Mouse (Mus musculus): ENCODE measurements at regions not wholly inside any gene's neighbourhood (a gene's known extent, or its start where the extent isn't known, plus 50 kb on each side); places are given as distances from the start of the nearest gene placed in this dataset.

GRCm38 (mm10) chr9:115660371-115660770 is 248.9 kb upstream of the Gadl1 start:
- H3K27me3 ChIP-seq (ENCODE audit: control insufficient read depth, insufficient read depth, low read length): no peaks in the 10 kb centered on the region
- H3K27ac ChIP-seq (replicated peaks): no peak overlapping the region
- H3K36me3 ChIP-seq (ENCODE audit: control insufficient read depth, insufficient read depth, low read length): no peaks in the 10 kb centered on the region
- no peaks in the 10 kb centered on the region for H3K9me3 ChIP-seq (ENCODE audit: control insufficient read depth, low read length)
- ATAC-seq (ENCODE audit: low FRiP score, low TSS enrichment) (no peak), DNase-seq (ENCODE audit: low spot score) (no peak)
- no peak for TF ChIP-seq CTCF (IDR thresholded peaks at IDR 0.05; ENCODE audit: low read depth)
- no peak for TF ChIP-seq EP300 (optimal IDR thresholded peaks at IDR 0.05)
- H3K4me1 ChIP-seq (replicated peaks; ENCODE audit: control insufficient read depth, insufficient read depth): no peaks in the 10 kb centered on the region
- no peak overlapping the region for H3K9ac ChIP-seq (ENCODE audit: low read length)
- 64% methylated on average over 1 of the region's 1 CpGs for WGBS
- no peak overlapping the region for H3K4me3 ChIP-seq (ENCODE audit: low read depth, low read length)
- no peak overlapping the region for H3K4me2 ChIP-seq (replicated peaks; ENCODE audit: low read depth)

- TF ChIP-seq CTCF (IDR thresholded peaks at IDR 0.05; ENCODE audit: low read depth): no peak
- TF ChIP-seq EP300 (optimal IDR thresholded peaks at IDR 0.05): no peak
- no peaks in the 10 kb centered on the region for H3K9me3 ChIP-seq (ENCODE audit: control insufficient read depth, low read length)
These were observed 247.3 kb upstream of the Gadl1 start for GRCm38 (mm10) chr9:115661834-115662425.

GRCm38 (mm10) chr9:115665337-115666004 is 243.8 kb upstream of the Gadl1 start:
- no peak overlapping the region for H3K9ac ChIP-seq (ENCODE audit: low read length)
- DNase-seq (ENCODE audit: low spot score): no peak
- no peaks in the 10 kb centered on the region for H3K36me3 ChIP-seq (ENCODE audit: control insufficient read depth, insufficient read depth, low read length)
- TF ChIP-seq EP300 (optimal IDR thresholded peaks at IDR 0.05) (no peak), CTCF (IDR thresholded peaks at IDR 0.05; ENCODE audit: low read depth) (no peak)
- H3K4me3 ChIP-seq (ENCODE audit: low read depth, low read length): no peak overlapping the region
- ATAC-seq (ENCODE audit: low FRiP score, low TSS enrichment): no peak
- no peak overlapping the region for H3K27ac ChIP-seq (replicated peaks)
- no peaks in the 10 kb centered on the region for H3K9me3 ChIP-seq (ENCODE audit: control insufficient read depth, low read length)
- H3K27me3 ChIP-seq (ENCODE audit: control insufficient read depth, insufficient read depth, low read length): no peaks in the 10 kb centered on the region
- WGBS: 37% methylated on average over 5 of the region's 5 CpGs
- no peak overlapping the region for H3K4me2 ChIP-seq (replicated peaks; ENCODE audit: low read depth)
- no peaks in the 10 kb centered on the region for H3K4me1 ChIP-seq (replicated peaks; ENCODE audit: control insufficient read depth, insufficient read depth)

More at GRCm38 (mm10) chr9:115661834-115662425, 247.3 kb upstream of the Gadl1 start:
- ATAC-seq (ENCODE audit: low FRiP score, low TSS enrichment) (no peak), DNase-seq (ENCODE audit: low spot score) (no peak)
- no peak overlapping the region for H3K4me3 ChIP-seq (ENCODE audit: low read depth, low read length)
- H3K27me3 ChIP-seq (ENCODE audit: control insufficient read depth, insufficient read depth, low read length): no peaks in the 10 kb centered on the region
- no peak overlapping the region for H3K4me2 ChIP-seq (replicated peaks; ENCODE audit: low read depth)
- no peak overlapping the region for H3K9ac ChIP-seq (ENCODE audit: low read length)
- no peak overlapping the region for H3K27ac ChIP-seq (replicated peaks)
- no peaks in the 10 kb centered on the region for H3K36me3 ChIP-seq (ENCODE audit: control insufficient read depth, insufficient read depth, low read length)
- WGBS: 83% methylated on average over 5 of the region's 5 CpGs
- H3K4me1 ChIP-seq (replicated peaks; ENCODE audit: control insufficient read depth, insufficient read depth): no peaks in the 10 kb centered on the region

GRCm38 (mm10) chr9:115666530-115666929 is 242.7 kb upstream of the Gadl1 start:
- Histone ChIP-seq H3K4me2 (replicated peaks; ENCODE audit: low read depth) (no peak overlapping the region), H3K4me1 (replicated peaks; ENCODE audit: control insufficient read depth, insufficient read depth) (no peaks in the 10 kb centered on the region), H3K9me3 (ENCODE audit: control insufficient read depth, low read length) (no peaks in the 10 kb centered on the region), H3K27ac (replicated peaks) (no peak overlapping the region), H3K4me3 (ENCODE audit: low read depth, low read length) (no peak overlapping the region), H3K36me3 (ENCODE audit: control insufficient read depth, insufficient read depth, low read length) (no peaks in the 10 kb centered on the region), H3K9ac (ENCODE audit: low read length) (no peak overlapping the region), H3K27me3 (ENCODE audit: control insufficient read depth, insufficient read depth, low read length) (no peaks in the 10 kb centered on the region)
- ATAC-seq (ENCODE audit: low FRiP score, low TSS enrichment): no peak
- 75% methylated on average over 3 of the region's 3 CpGs for WGBS
- no peak for DNase-seq (ENCODE audit: low spot score)
- TF ChIP-seq EP300 (optimal IDR thresholded peaks at IDR 0.05) (no peak), CTCF (IDR thresholded peaks at IDR 0.05; ENCODE audit: low read depth) (no peak)

- no peaks in the 10 kb centered on the region for H3K9me3 ChIP-seq (ENCODE audit: control insufficient read depth, low read length)
- no peak for DNase-seq (ENCODE audit: low spot score)
- no peak for ATAC-seq (ENCODE audit: low FRiP score, low TSS enrichment)
- H3K9ac ChIP-seq (ENCODE audit: low read length): no peak overlapping the region
- H3K4me1 ChIP-seq (replicated peaks; ENCODE audit: control insufficient read depth, insufficient read depth): no peaks in the 10 kb centered on the region
- H3K4me3 ChIP-seq (ENCODE audit: low read depth, low read length): no peak overlapping the region
- no peaks in the 10 kb centered on the region for H3K36me3 ChIP-seq (ENCODE audit: control insufficient read depth, insufficient read depth, low read length)
- WGBS: 71% methylated on average over 9 of the region's 9 CpGs
- H3K27ac ChIP-seq (replicated peaks): no peak overlapping the region
- TF ChIP-seq CTCF (IDR thresholded peaks at IDR 0.05; ENCODE audit: low read depth): no peak
- TF ChIP-seq EP300 (optimal IDR thresholded peaks at IDR 0.05): no peak
- no peaks in the 10 kb centered on the region for H3K27me3 ChIP-seq (ENCODE audit: control insufficient read depth, insufficient read depth, low read length)
- no peak overlapping the region for H3K4me2 ChIP-seq (replicated peaks; ENCODE audit: low read depth)
These were observed 228.3 kb upstream of the Gadl1 start for GRCm38 (mm10) chr9:115680703-115681576.

Data from stomach, postnatal 0 days (tissue).